Mouse (Mus musculus): ENCODE measurements at regions not wholly inside any gene's neighbourhood (a gene's known extent, or its start where the extent isn't known, plus 50 kb on each side); places are given as distances from the start of the nearest gene placed in this dataset.

DNA sequence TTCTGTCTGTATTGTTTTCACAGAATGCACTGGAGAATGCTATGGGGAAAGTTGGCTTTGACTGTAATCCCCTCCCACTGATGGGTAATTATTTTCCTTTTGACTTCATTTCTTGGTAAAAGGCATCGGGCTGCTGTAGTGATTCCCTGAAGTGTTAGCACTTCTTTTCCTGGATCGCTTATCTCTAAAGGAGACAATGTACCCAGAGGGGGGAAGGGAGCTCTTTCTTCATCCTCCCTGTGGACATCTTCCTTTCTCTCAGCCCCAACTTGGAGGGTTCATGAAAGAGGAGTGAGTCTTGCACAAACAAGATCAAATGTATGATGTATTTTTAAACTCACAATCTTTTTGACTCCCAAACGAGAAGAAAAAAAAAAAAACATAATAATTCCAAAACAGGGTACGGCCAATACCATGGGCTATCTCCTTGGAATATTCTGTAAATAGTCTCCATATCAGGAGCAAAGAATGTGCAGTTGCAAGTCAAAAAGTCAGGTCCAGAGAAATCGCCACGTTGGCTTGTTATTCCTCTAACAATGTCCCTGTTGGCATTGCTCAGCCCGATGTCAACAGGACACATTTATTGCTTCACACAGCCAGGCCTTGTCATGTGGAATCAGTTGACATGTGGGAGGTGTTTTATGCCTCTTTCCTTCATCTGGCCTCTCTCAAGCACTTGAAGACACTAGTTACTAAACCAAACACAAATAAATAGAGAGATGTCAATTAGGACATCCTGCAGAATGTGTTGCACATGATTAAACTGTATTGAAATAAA, 134.1 kb downstream of the Rdh14 start:
- no peaks in the 10 kb centered on the region for H3K27me3 ChIP-seq (ENCODE audit: control insufficient read depth, insufficient read depth, insufficient read length)
- H3K36me3 ChIP-seq (ENCODE audit: control insufficient read depth, insufficient read depth): no peaks in the 10 kb centered on the region
- H3K4me3 ChIP-seq (ENCODE audit: insufficient read depth, poor library complexity, severe bottlenecking): no peak overlapping the region
- TF ChIP-seq CTCF (IDR thresholded peaks at IDR 0.05; ENCODE audit: control insufficient read depth, insufficient read depth, insufficient read length) (no peak), USF1 (IDR thresholded peaks at IDR 0.05; ENCODE audit: low read depth) (no peak), FOSL1 (IDR thresholded peaks at IDR 0.05; ENCODE audit: insufficient read depth, low read length, poor library complexity, severe bottlenecking) (no peak), MYOD1 (IDR thresholded peaks at IDR 0.05; ENCODE audit: control insufficient read depth, insufficient read length, low read depth) (no peak), CEBPB (IDR thresholded peaks at IDR 0.05; ENCODE audit: low read depth) (no peak), MYOG (IDR thresholded peaks at IDR 0.05; ENCODE audit: control insufficient read depth, extremely low read depth, insufficient read length) (no peak), MAX (IDR thresholded peaks at IDR 0.05) (no peak)
- no peaks in the 10 kb centered on the region for H3K79me2 ChIP-seq (ENCODE audit: control insufficient read depth, insufficient read depth)
- no peak overlapping the region for H3ac ChIP-seq (ENCODE audit: control insufficient read depth, insufficient read length, low read depth)
- no peaks in the 10 kb centered on the region for H3K79me3 ChIP-seq (ENCODE audit: low read depth)

DNA sequence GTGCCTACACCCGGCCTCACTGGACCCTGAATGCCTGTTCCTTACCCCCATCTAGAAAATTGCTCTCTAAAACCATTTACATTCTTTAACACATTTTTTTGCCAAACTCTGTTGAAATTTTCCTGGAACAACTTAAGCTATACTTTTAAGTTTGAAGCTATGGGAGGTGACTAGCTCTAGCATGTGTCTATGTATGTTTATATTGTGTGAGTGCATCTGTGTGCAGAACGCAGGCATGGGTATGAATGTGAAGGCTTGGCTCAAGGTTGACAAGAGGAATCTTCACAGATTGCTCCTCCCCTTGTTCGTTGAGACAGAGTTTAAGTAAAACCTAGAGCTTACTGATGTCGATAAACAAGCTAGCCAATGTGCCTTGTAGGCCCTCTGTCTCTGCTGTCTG, 135.4 kb downstream of the Rdh14 start:
- Histone ChIP-seq H3ac (ENCODE audit: control insufficient read depth, insufficient read length, low read depth) (no peak overlapping the region), H3K27me3 (ENCODE audit: control insufficient read depth, insufficient read depth, insufficient read length) (no peaks in the 10 kb centered on the region), H3K4me3 (ENCODE audit: insufficient read depth, poor library complexity, severe bottlenecking) (no peak overlapping the region), H3K79me2 (ENCODE audit: control insufficient read depth, insufficient read depth) (no peaks in the 10 kb centered on the region), H3K36me3 (ENCODE audit: control insufficient read depth, insufficient read depth) (no peaks in the 10 kb centered on the region), H3K79me3 (ENCODE audit: low read depth) (no peaks in the 10 kb centered on the region)
- TF ChIP-seq FOSL1 (IDR thresholded peaks at IDR 0.05; ENCODE audit: insufficient read depth, low read length, poor library complexity, severe bottlenecking): no peak

DNA sequence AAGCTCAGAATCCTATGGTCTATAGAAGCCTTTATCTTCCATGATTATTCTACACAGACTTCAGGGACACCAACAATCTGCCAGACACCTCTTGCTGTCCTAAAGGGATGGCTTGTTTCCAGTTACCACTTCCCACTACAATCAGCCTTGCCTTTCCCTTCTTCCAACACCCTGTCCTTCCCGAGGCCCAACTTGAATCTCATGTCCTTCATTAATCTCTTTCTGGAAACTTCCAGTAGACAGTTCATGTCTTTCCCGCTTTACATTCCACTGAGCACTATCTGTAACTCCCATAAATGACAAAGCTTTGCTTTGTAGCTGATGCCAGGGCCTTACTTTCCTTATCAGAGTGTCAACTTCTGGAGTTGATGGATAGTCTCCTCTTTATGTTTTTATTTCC, 138.5 kb downstream of the Rdh14 start:
- TF ChIP-seq CEBPB (IDR thresholded peaks at IDR 0.05; ENCODE audit: low read depth) (no peak), CTCF (IDR thresholded peaks at IDR 0.05; ENCODE audit: control insufficient read depth, insufficient read depth, insufficient read length) (no peak), MYOG (IDR thresholded peaks at IDR 0.05; ENCODE audit: control insufficient read depth, extremely low read depth, insufficient read length) (no peak), MYOD1 (IDR thresholded peaks at IDR 0.05; ENCODE audit: control insufficient read depth, insufficient read length, low read depth) (no peak), MAX (IDR thresholded peaks at IDR 0.05) (no peak), FOSL1 (IDR thresholded peaks at IDR 0.05; ENCODE audit: insufficient read depth, low read length, poor library complexity, severe bottlenecking) (no peak), USF1 (IDR thresholded peaks at IDR 0.05; ENCODE audit: low read depth) (no peak)
- H3ac ChIP-seq (ENCODE audit: control insufficient read depth, insufficient read length, low read depth): no peak overlapping the region
- no peaks in the 10 kb centered on the region for H3K79me3 ChIP-seq (ENCODE audit: low read depth)
- no peaks in the 10 kb centered on the region for H3K27me3 ChIP-seq (ENCODE audit: control insufficient read depth, insufficient read depth, insufficient read length)
- H3K79me2 ChIP-seq (ENCODE audit: control insufficient read depth, insufficient read depth): no peaks in the 10 kb centered on the region
- no peaks in the 10 kb centered on the region for H3K36me3 ChIP-seq (ENCODE audit: control insufficient read depth, insufficient read depth)
- H3K4me3 ChIP-seq (ENCODE audit: insufficient read depth, poor library complexity, severe bottlenecking): no peak overlapping the region

DNA sequence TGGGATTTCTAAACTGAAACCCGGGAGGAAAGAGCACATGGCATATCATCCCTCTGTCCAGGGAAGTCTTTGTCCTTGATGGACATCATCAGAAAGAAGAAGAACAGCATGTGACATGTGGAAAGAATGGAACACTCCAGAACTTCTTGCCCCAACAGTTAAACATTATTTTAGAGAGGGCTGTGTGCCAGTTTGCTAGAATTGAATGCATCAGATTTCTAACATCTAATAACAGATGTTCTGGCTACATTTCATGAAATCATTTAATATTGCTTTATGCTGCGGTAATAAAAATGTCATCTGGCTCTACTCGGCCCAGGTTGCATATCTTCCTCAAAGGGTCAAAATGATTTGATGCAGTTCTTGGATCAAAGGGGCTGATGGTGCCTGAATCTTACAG, 140.4 kb downstream of the Rdh14 start:
- TF ChIP-seq MYOD1 (IDR thresholded peaks at IDR 0.05; ENCODE audit: control insufficient read depth, insufficient read length, low read depth) (no peak), MYOG (IDR thresholded peaks at IDR 0.05; ENCODE audit: control insufficient read depth, extremely low read depth, insufficient read length) (no peak), MAX (IDR thresholded peaks at IDR 0.05) (no peak), USF1 (IDR thresholded peaks at IDR 0.05; ENCODE audit: low read depth) (no peak), FOSL1 (IDR thresholded peaks at IDR 0.05; ENCODE audit: insufficient read depth, low read length, poor library complexity, severe bottlenecking) (no peak), CTCF (IDR thresholded peaks at IDR 0.05; ENCODE audit: control insufficient read depth, insufficient read depth, insufficient read length) (no peak), CEBPB (IDR thresholded peaks at IDR 0.05; ENCODE audit: low read depth) (no peak)
- Histone ChIP-seq H3K79me2 (ENCODE audit: control insufficient read depth, insufficient read depth) (no peaks in the 10 kb centered on the region), H3K79me3 (ENCODE audit: low read depth) (no peaks in the 10 kb centered on the region), H3K36me3 (ENCODE audit: control insufficient read depth, insufficient read depth) (no peaks in the 10 kb centered on the region), H3K4me3 (ENCODE audit: insufficient read depth, poor library complexity, severe bottlenecking) (no peak overlapping the region), H3ac (ENCODE audit: control insufficient read depth, insufficient read length, low read depth) (no peak overlapping the region), H3K27me3 (ENCODE audit: control insufficient read depth, insufficient read depth, insufficient read length) (no peaks in the 10 kb centered on the region)

DNA sequence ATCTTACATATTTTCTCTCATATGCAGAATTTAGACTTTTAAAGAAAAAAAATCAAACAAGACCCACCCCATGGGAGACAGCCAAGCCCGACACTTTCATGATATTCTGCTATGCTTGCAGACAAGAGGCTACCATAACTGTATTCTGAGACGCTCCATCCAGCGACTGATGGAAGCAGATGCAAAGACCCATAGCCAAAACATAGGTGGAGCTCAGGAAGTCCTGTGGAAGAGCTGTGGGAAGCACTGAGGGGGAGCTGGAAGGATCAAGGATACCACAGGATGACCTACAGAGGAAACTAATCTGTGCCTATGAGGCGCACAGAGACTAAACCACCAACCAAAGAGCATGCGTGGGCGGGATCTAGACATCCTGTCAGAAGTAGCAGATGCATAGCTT, 143.4 kb downstream of the Rdh14 start:
- H3K79me3 ChIP-seq (ENCODE audit: low read depth): no peaks in the 10 kb centered on the region
- TF ChIP-seq MYOG (IDR thresholded peaks at IDR 0.05; ENCODE audit: control insufficient read depth, extremely low read depth, insufficient read length): no peak
- TF ChIP-seq MYOD1 (IDR thresholded peaks at IDR 0.05; ENCODE audit: control insufficient read depth, insufficient read length, low read depth): peak; percentile 39

DNA sequence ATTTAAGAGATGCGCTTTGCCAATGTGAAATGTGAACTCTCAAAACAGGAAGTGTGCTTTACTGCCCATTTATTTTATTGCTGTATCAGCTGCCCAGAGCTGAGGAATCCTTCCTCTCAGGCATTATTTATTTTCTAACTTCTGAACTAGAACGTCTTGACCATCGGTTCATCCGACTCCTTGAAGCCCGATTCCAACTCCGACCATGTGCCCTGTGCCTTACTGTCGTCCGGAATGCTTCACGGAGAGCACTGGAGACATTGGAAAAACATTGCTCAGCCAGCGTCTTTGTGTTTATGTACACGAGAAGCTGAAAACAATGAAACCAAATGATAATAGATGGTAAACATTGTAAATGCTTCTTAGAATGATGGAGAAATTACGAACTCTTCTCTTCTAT, 145.7 kb downstream of the Rdh14 start:
- Histone ChIP-seq H3K36me3 (ENCODE audit: control insufficient read depth, insufficient read depth) (no peaks in the 10 kb centered on the region), H3ac (ENCODE audit: control insufficient read depth, insufficient read length, low read depth) (no peak overlapping the region), H3K27me3 (ENCODE audit: control insufficient read depth, insufficient read depth, insufficient read length) (no peaks in the 10 kb centered on the region), H3K79me3 (ENCODE audit: low read depth) (no peaks in the 10 kb centered on the region), H3K4me3 (ENCODE audit: insufficient read depth, poor library complexity, severe bottlenecking) (no peak overlapping the region), H3K79me2 (ENCODE audit: control insufficient read depth, insufficient read depth) (no peaks in the 10 kb centered on the region)
- TF ChIP-seq CTCF (IDR thresholded peaks at IDR 0.05; ENCODE audit: control insufficient read depth, insufficient read depth, insufficient read length) (no peak), MAX (IDR thresholded peaks at IDR 0.05) (no peak), CEBPB (IDR thresholded peaks at IDR 0.05; ENCODE audit: low read depth) (no peak), FOSL1 (IDR thresholded peaks at IDR 0.05; ENCODE audit: insufficient read depth, low read length, poor library complexity, severe bottlenecking) (no peak), MYOG (IDR thresholded peaks at IDR 0.05; ENCODE audit: control insufficient read depth, extremely low read depth, insufficient read length) (no peak), MYOD1 (IDR thresholded peaks at IDR 0.05; ENCODE audit: control insufficient read depth, insufficient read length, low read depth) (no peak), USF1 (IDR thresholded peaks at IDR 0.05; ENCODE audit: low read depth) (no peak)

More for the DNA sequence above, 143.4 kb downstream of the Rdh14 start:
- no peak overlapping the region for H3ac ChIP-seq (ENCODE audit: control insufficient read depth, insufficient read length, low read depth)
- no peak overlapping the region for H3K4me3 ChIP-seq (ENCODE audit: insufficient read depth, poor library complexity, severe bottlenecking)
- H3K36me3 ChIP-seq (ENCODE audit: control insufficient read depth, insufficient read depth): no peaks in the 10 kb centered on the region
- no peaks in the 10 kb centered on the region for H3K79me2 ChIP-seq (ENCODE audit: control insufficient read depth, insufficient read depth)
- H3K27me3 ChIP-seq (ENCODE audit: control insufficient read depth, insufficient read depth, insufficient read length): no peaks in the 10 kb centered on the region

Data from C2C12 (cell line).